Mouse (Mus musculus): ENCODE results near the gene Oas1d. TPM values are rescaled to one million over a fixed set of nuclear protein-coding genes. Genes with fewer than 3 reads are reported as not detected.

The Oas1d gene
- polyA plus RNA-seq, 1 experiment from 2014 or later: not detected

DNA sequence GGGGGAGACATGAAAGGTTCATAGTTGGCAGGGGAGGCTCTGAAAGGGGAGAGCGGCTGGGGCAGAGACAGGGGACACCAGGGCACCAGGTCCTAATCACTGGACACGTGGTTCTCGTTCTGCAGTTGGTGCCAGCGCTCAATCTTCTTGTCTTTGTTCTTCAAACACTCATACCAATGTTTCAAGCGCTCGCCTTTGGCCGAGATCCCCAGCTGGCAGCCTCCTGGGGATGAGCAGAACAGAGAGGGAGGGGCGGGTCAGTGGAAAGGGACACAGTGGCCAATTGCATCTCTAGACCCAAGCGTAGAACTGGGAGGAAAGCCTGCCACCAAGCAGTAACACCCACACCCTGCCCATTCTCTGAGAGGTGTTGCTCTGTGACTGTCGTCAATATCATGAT, 27.7 kb downstream of the Oas1d start:
- no peak for ATAC-seq (ENCODE audit: insufficient number of reproducible peaks, insufficient read depth, low FRiP score, low TSS enrichment, low read depth)
- Histone ChIP-seq H3K9me3 (no peaks in the 10 kb centered on the region), H3K4me1 (no peaks in the 10 kb centered on the region), H3K4me3 (no peak overlapping the region), H3K27me3 (no peaks in the 10 kb centered on the region), H3K9ac (no peak overlapping the region), H3K4me2 (no peak overlapping the region), H3K36me3 (no peaks in the 10 kb centered on the region), H3K27ac (no peak overlapping the region)
- WGBS: 76% methylated on average over 10 of the region's 10 CpGs

GRCm38 (mm10) chr5:120952242-120952770, 38.0 kb downstream of the Oas1d start:
- no peak overlapping the region for H3K4me2 ChIP-seq
- no peak overlapping the region for H3K9ac ChIP-seq
- no peaks in the 10 kb centered on the region for H3K36me3 ChIP-seq
- H3K4me1 ChIP-seq: no peaks in the 10 kb centered on the region
- no peak overlapping the region for H3K27ac ChIP-seq
- WGBS: 75% methylated on average over 10 of the region's 10 CpGs
- ATAC-seq (ENCODE audit: insufficient number of reproducible peaks, insufficient read depth, low FRiP score, low TSS enrichment, low read depth): no peak
- no peaks in the 10 kb centered on the region for H3K27me3 ChIP-seq
- no peaks in the 10 kb centered on the region for H3K9me3 ChIP-seq
- no peak overlapping the region for H3K4me3 ChIP-seq

DNA sequence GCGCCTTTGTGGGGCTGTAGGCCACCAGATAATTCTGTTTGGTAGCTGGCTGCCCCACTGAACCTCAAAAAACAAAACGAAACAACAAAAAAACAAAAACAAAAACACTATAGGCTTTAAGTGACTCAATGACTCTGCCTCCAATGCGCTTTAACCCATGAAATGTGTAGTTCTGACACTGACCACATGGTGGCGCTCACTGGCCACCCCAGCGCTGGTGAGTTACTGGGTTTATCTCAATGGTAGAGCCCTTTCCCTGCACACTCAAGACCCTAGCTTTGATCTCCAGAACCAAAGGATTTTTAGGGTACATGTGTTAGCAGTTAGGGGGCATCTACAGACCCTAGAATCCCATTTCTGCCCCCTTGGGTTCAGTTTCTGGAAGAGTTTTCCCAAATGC, 39.6 kb downstream of the Oas1d start:
- Histone ChIP-seq H3K4me1 (no peaks in the 10 kb centered on the region), H3K9ac (no peak overlapping the region), H3K4me3 (no peak overlapping the region), H3K36me3 (no peaks in the 10 kb centered on the region), H3K27ac (no peak overlapping the region), H3K4me2 (no peak overlapping the region), H3K9me3 (no peaks in the 10 kb centered on the region), H3K27me3 (no peaks in the 10 kb centered on the region)
- 16% methylated on average over 5 of the region's 5 CpGs for WGBS
- ATAC-seq (ENCODE audit: insufficient number of reproducible peaks, insufficient read depth, low FRiP score, low TSS enrichment, low read depth): no peak

- H3K4me3 ChIP-seq: no peak overlapping the region
- no peak for ATAC-seq (ENCODE audit: insufficient number of reproducible peaks, insufficient read depth, low FRiP score, low TSS enrichment, low read depth)
- no peak overlapping the region for H3K4me2 ChIP-seq
- H3K4me1 ChIP-seq: no peaks in the 10 kb centered on the region
- H3K27ac ChIP-seq: no peak overlapping the region
- no peaks in the 10 kb centered on the region for H3K9me3 ChIP-seq
- 54% methylated on average over 4 of the region's 4 CpGs for WGBS
- no peak overlapping the region for H3K9ac ChIP-seq
- H3K36me3 ChIP-seq: no peaks in the 10 kb centered on the region
- no peaks in the 10 kb centered on the region for H3K27me3 ChIP-seq
Observed at GRCm38 (mm10) chr5:120961004-120961403, 46.7 kb downstream of the Oas1d start.

GRCm38 (mm10) chr5:120966156-120966555, 51.8 kb downstream of the Oas1d start:
- Histone ChIP-seq H3K9ac (no peak overlapping the region), H3K4me1 (no peaks in the 10 kb centered on the region), H3K27me3 (no peaks in the 10 kb centered on the region), H3K4me3 (no peak overlapping the region), H3K9me3 (no peaks in the 10 kb centered on the region), H3K4me2 (no peak overlapping the region), H3K27ac (no peak overlapping the region), H3K36me3 (no peaks in the 10 kb centered on the region)
- no peak for ATAC-seq (ENCODE audit: insufficient number of reproducible peaks, insufficient read depth, low FRiP score, low TSS enrichment, low read depth)
- 85% methylated on average over 4 of the region's 4 CpGs for WGBS

DNA sequence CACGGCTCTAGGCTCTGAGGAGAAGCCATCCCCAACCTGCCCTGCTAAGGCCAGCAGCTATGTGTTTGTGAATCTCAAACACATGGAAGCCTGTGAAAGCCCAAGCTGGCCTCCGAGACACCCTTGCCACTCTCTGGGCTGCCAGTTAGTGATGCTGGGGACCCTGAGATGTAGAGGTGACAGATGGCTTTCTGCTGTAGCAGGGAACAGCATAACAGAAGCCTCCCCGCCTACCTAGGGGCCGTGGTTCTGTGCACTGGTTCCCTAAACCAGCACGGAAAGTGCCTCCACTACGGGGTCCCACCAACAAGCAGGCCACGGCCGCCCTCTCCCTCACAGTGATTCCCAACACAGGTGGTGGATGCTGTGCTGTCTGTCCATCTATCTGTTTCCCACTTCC, 52.6 kb downstream of the Oas1d start:
- Histone ChIP-seq H3K4me3 (no peak overlapping the region), H3K4me1 (no peaks in the 10 kb centered on the region), H3K9ac (no peak overlapping the region), H3K4me2 (no peak overlapping the region), H3K36me3 (no peaks in the 10 kb centered on the region), H3K9me3 (no peaks in the 10 kb centered on the region), H3K27me3 (no peaks in the 10 kb centered on the region), H3K27ac (no peak overlapping the region)
- ATAC-seq (ENCODE audit: insufficient number of reproducible peaks, insufficient read depth, low FRiP score, low TSS enrichment, low read depth): no peak
- WGBS: 89% methylated on average over 8 of the region's 8 CpGs

DNA sequence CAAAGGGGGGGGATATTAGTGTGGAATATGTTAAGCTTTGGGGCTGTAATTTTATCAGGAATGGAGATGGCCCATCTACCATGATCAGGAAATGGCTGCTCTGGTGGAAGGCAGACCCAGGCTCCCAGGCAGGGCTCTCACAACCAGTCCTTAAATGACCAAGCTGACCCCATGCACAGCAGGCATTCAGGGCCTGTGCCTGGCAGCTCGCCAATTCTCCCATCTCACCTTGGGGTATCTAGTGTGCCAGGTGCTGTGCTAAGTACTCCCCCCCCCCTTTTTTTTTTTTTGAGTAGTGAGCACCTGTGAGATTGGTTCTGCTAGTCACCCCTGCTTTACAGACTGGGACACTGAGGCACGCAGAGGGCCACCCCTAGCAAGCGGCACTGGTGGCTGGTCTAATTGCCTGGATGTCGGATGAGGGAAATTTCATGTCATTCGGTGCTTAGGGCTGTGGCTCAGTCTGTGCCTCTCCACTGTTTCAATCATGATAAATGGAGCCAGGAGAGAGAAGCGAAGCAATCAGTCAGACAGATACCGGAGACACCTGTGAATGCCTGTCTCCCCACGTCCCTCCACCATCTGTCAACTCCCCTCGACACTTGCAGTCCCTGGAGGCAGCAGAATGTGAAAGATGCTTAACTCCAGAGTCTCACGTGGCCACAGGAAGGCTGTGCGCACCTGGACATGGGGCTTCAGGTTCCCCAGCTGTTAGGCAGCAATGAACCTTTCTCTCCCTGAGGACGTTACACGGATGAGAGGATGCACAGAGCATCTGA, 53.2 kb downstream of the Oas1d start:
- Histone ChIP-seq H3K4me3 (no peak overlapping the region), H3K9ac (no peak overlapping the region), H3K27me3 (no peaks in the 10 kb centered on the region), H3K4me2 (no peak overlapping the region), H3K9me3 (no peaks in the 10 kb centered on the region), H3K4me1 (no peaks in the 10 kb centered on the region), H3K36me3 (no peaks in the 10 kb centered on the region), H3K27ac (no peak overlapping the region)
- WGBS: 79% methylated on average over 13 of the region's 13 CpGs
- ATAC-seq (ENCODE audit: insufficient number of reproducible peaks, insufficient read depth, low FRiP score, low TSS enrichment, low read depth): no peak

DNA sequence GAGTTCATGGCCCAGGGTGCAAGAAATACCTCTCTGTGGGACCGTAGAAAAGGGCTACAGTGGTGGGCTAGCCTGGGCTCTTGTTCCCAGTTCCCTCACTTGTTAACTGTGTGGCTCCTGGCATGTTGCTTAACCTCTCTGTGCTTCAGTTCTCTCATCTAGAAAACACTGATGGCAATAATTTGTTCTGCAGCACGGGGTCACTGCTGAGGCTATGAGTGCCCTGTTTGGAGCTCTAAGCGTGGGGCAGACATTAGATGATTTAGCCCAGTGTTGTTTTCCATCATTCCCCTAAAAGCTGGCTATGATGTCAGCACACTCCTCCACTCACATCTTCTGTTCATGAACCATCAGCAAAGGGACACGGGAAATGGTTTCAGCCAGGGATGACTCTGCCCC, 53.8 kb downstream of the Oas1d start:
- H3K27me3 ChIP-seq: no peaks in the 10 kb centered on the region
- 66% methylated on average over 4 of the region's 4 CpGs for WGBS
- H3K36me3 ChIP-seq: no peaks in the 10 kb centered on the region
- no peak overlapping the region for H3K9ac ChIP-seq
- no peak overlapping the region for H3K4me3 ChIP-seq
- H3K27ac ChIP-seq: no peak overlapping the region
- ATAC-seq (ENCODE audit: insufficient number of reproducible peaks, insufficient read depth, low FRiP score, low TSS enrichment, low read depth): no peak
- no peak overlapping the region for H3K4me2 ChIP-seq
- no peaks in the 10 kb centered on the region for H3K9me3 ChIP-seq
- H3K4me1 ChIP-seq: no peaks in the 10 kb centered on the region

GRCm38 (mm10) chr5:120968799-120969198, 54.5 kb downstream of the Oas1d start:
- H3K27ac ChIP-seq: no peak overlapping the region
- 83% methylated on average over 8 of the region's 8 CpGs for WGBS
- no peaks in the 10 kb centered on the region; the same call in 1 of the 2 replicates for H3K27me3 ChIP-seq
- no peaks in the 10 kb centered on the region for H3K36me3 ChIP-seq
- ATAC-seq (ENCODE audit: insufficient number of reproducible peaks, insufficient read depth, low FRiP score, low TSS enrichment, low read depth): no peak
- H3K4me1 ChIP-seq: no peaks in the 10 kb centered on the region
- no peak overlapping the region for H3K4me3 ChIP-seq
- no peak overlapping the region for H3K9ac ChIP-seq
- no peaks in the 10 kb centered on the region for H3K9me3 ChIP-seq
- H3K4me2 ChIP-seq: no peak overlapping the region

DNA sequence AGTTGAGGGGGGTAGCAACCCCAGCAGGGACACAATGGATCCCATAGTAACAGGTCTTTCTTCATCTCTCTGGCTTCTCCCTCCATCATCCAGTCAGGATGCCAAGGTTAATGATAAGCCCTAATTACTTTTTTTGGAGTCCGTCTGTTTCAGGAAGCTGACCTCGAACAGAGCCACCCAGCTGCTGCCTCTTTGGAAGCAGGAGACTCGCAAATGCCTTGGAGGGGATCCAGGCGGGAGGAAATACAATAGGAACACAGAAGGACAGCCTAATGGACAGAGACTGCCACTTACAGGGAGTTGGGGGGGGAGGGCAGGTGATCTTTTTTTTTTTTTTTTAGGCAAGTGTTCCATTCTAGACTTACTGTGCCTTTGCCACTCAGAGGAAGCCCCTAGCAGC, 55.4 kb downstream of the Oas1d start:
- H3K4me1 ChIP-seq: no peaks in the 10 kb centered on the region
- H3K9me3 ChIP-seq: no peaks in the 10 kb centered on the region
- no peak overlapping the region for H3K4me2 ChIP-seq
- ATAC-seq (ENCODE audit: insufficient number of reproducible peaks, insufficient read depth, low FRiP score, low TSS enrichment, low read depth): no peak
- no peaks in the 10 kb centered on the region; the same call in 1 of the 2 replicates for H3K27me3 ChIP-seq
- H3K4me3 ChIP-seq: no peak overlapping the region
- 36% methylated on average over 4 of the region's 4 CpGs for WGBS
- no peak overlapping the region for H3K9ac ChIP-seq
- no peak overlapping the region for H3K27ac ChIP-seq
- H3K36me3 ChIP-seq: no peaks in the 10 kb centered on the region

All from embryonic facial prominence, embryonic 13.5 days (tissue).